Mouse (Mus musculus) midbrain, embryonic 13.5 days (tissue): ENCODE measurements around the gene Tstd3. TPM values are rescaled to one million over a fixed set of nuclear protein-coding genes. Genes with fewer than 3 reads are reported as not detected.

Source experiments
- ATAC-seq: fragments of 200-750 bp; cut with Nextera tagmentation; 2 replicates; pipeline ENCODE4 v1.8.0; 2017; ENCODE audit warnings: mild to moderate bottlenecking, moderate TSS enrichment, moderate library complexity
- H3K27ac ChIP-seq: fragments of 300-500 bp; sonication (generic); 2 replicates; pipeline ENCODE4 v1.5.1; 2015; ENCODE audit warnings: inconsistent platforms, mild to moderate bottlenecking, moderate library complexity
- H3K27me3 ChIP-seq: fragments of 300-500 bp; sonication (generic); 2 replicates; pipeline ENCODE4 v1.6.1; 2015; ENCODE audit warnings: mild to moderate bottlenecking, inconsistent platforms
- H3K36me3 ChIP-seq: fragments of 300-500 bp; sonication (generic); 2 replicates; pipeline ENCODE4 v1.6.1; 2015; ENCODE audit warnings: mild to moderate bottlenecking, inconsistent platforms
- H3K4me1 ChIP-seq: fragments of 300-500 bp; sonication (generic); replicated peaks from 2 replicates; pipeline ENCODE4 v1.6.1; 2015; ENCODE audit warnings: inconsistent platforms
- H3K4me2 ChIP-seq: fragments of 300-500 bp; sonication (generic); replicated peaks from 2 replicates; pipeline ENCODE4 v1.6.1; 2015; ENCODE audit warnings: moderate library complexity, mild to moderate bottlenecking, inconsistent platforms
- H3K4me3 ChIP-seq: fragments of 300-500 bp; sonication (generic); replicated peaks from 2 replicates; pipeline ENCODE4 v1.5.1; 2015; ENCODE audit warnings: mild to moderate bottlenecking, inconsistent platforms
- H3K9ac ChIP-seq: fragments of 300-500 bp; sonication (generic); replicated peaks from 2 replicates; pipeline ENCODE4 v1.6.1; 2015; ENCODE audit warnings: mild to moderate bottlenecking, inconsistent platforms
- H3K9me3 ChIP-seq: fragments of 300-500 bp; sonication (generic); 2 replicates; pipeline ENCODE4 v1.6.1; 2016; ENCODE audit warnings: mild to moderate bottlenecking, inconsistent platforms
- WGBS: fragments of 180-500 bp; shearing (Covaris S2); methylation state at CpG from one replicate; pipeline ENCODE4 v1.1.7; 2015; 5-methylcytosine and 5-hydroxymethylcytosine counted together
- polyA plus RNA-seq: library from polyadenylated mRNA; unstranded; fragments of >200 nt; fragmentation: Nextera tagmentation; extraction: Ambion mirVana; gene quantifications from 2 replicates; pipeline ENCODE4 v1.2.1, GENCODE M21; 2015

The Tstd3 gene
- polyA plus RNA-seq, 1 experiment from 2014 or later = 28.5 TPM

- no peak overlapping the region for H3K27ac ChIP-seq
- peaks cover 41% of the 10 kb centered on the region for H3K36me3 ChIP-seq
- no peaks in the 10 kb centered on the region for H3K4me1 ChIP-seq
- 98% methylated on average over 4 of the region's 4 CpGs for WGBS
- H3K9ac ChIP-seq = no peak overlapping the region
- no peak overlapping the region for H3K4me2 ChIP-seq
- no peaks in the 10 kb centered on the region for H3K9me3 ChIP-seq
- no peaks in the 10 kb centered on the region for H3K27me3 ChIP-seq
- H3K4me3 ChIP-seq = no peak overlapping the region
- ATAC-seq = peak; percentile 34; the same call in 1 of the 2 replicates
These were observed 27.8 kb downstream of the Tstd3 start for GRCm38 (mm10) chr4:21739169-21739568.

DNA sequence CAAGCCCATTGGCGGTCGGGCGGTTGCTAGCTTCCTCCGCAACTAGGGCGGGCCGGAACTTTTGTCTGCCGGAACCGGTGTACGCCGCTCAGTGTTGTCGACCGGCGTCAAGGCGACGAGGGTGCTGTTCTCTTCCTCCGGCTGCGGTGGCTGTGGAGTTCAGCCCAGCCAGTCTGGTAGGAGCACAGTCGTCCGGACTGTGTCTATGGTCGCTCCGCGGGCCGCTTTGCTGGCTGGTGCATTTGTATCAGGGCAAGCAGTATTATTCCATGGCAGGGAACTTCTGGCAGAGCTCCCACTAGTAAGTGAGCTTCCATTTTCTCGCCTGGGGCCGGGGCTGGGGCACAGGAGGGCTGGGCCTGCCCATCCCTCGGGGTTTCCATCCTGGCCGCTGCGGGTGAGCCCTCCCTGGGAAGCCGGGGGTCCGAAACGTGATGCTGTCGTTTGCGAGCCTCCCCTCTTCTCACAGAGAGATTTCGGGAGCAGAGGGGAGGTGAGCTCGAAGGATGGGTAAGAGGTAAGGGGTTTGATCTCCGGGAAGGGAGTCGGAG is 39.3 kb downstream of the Tstd3 start, which contains the start of gene Ccnc:
Gene Ccnc (plus strand): TSS at position 87 of the 551 bp plus-strand sequence.
- Histone ChIP-seq H3K4me1 (peaks cover 15% of the 10 kb centered on the region), H3K27me3 (no peaks in the 10 kb centered on the region), H3K4me2 (peak within 1 kb of the TSS; percentile 77), H3K9me3 (no peaks in the 10 kb centered on the region), H3K36me3 (peaks cover under 1% of the 10 kb centered on the region), H3K9ac (peak within 1 kb of the TSS; percentile 88), H3K4me3 (peak within 1 kb of the TSS; percentile 90), H3K27ac (peak within 1 kb of the TSS; percentile 89)
- WGBS = under 1% methylated on average over 37 of the region's 37 CpGs
- peak; percentile 99 for ATAC-seq

GRCm38 (mm10) chr4:21726912-21727614 is 39.9 kb downstream of the Tstd3 start:
- peak overlapping the region; percentile 88 for H3K9ac ChIP-seq
- peak overlapping the region; percentile 90 for H3K4me3 ChIP-seq
- peak overlapping the region; percentile 77 for H3K4me2 ChIP-seq
- no peaks in the 10 kb centered on the region for H3K36me3 ChIP-seq
- peaks cover 15% of the 10 kb centered on the region for H3K4me1 ChIP-seq
- WGBS = 2% methylated on average over 22 of the region's 22 CpGs
- ATAC-seq = peak; percentile 49
- H3K27me3 ChIP-seq = no peaks in the 10 kb centered on the region
- no peaks in the 10 kb centered on the region for H3K9me3 ChIP-seq
- H3K27ac ChIP-seq = peak overlapping the region; percentile 89

- Histone ChIP-seq H3K4me1 (no peaks in the 10 kb centered on the region), H3K36me3 (no peaks in the 10 kb centered on the region), H3K9ac (no peak overlapping the region), H3K27me3 (0 out of 2 replicates have a peak, but pooled peaks cover 2% of the 10 kb centered on the region), H3K4me3 (no peak overlapping the region), H3K9me3 (no peaks in the 10 kb centered on the region), H3K27ac (no peak overlapping the region), H3K4me2 (no peak overlapping the region)
- 37% methylated on average over 7 of the region's 7 CpGs for WGBS
- no peak for ATAC-seq
These were observed 44.2 kb downstream of the Tstd3 start for GRCm38 (mm10) chr4:21722752-21723334.

DNA sequence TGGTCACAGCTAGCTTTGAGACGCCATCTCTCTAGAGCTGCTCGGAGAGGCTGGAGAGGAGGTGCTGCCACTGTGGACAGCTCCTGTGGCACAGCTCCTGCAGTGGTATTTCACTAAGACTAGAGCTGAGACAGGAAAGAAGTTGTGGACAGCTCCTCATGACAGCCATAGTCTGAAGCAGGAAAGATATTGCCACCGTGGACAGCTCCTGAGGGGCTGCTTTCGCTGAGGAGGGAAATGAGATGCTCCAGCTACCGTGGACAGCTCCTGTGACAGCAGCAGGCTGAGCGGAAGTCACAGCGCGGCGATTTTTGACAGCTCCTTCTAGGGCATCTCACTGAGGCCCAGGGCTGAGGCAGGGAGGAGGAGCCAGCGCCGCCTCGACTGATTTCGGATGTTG is 54.9 kb downstream of the Tstd3 start:
- peak overlapping the region; percentile 55 for H3K9ac ChIP-seq

More for the DNA sequence above, 54.9 kb downstream of the Tstd3 start:
- Histone ChIP-seq H3K4me3 (peak overlapping the region; percentile 25), H3K4me1 (peaks cover 6% of the 10 kb centered on the region), H3K9me3 (no peaks in the 10 kb centered on the region), H3K27ac (no peak overlapping the region), H3K4me2 (peak overlapping the region; percentile 49), H3K36me3 (no peaks in the 10 kb centered on the region), H3K27me3 (peaks cover 21% of the 10 kb centered on the region)
- WGBS = 6% methylated on average over 13 of the region's 13 CpGs
- peak; percentile 81 for ATAC-seq

Other genes with a start within 250 kb of the Tstd3 start
- gene Prdm13, start 81.2 kb downstream of the Tstd3 start, polyA plus RNA-seq = 0.28 and 0.45 TPM in 2 replicates
- gene Ccnc, start 39.5 kb downstream of the Tstd3 start, polyA plus RNA-seq = 65.7 and 75.0 TPM in 2 replicates
- gene Usp45, start 56 bp downstream of the Tstd3 start, polyA plus RNA-seq = 7.5 and 7.8 TPM in 2 replicates
- gene Pnisr, start 80.4 kb upstream of the Tstd3 start, polyA plus RNA-seq = 216 and 226 TPM in 2 replicates
- gene Coq3, start 112.5 kb upstream of the Tstd3 start, polyA plus RNA-seq = 11.1 and 11.8 TPM in 2 replicates
- 19.8 and 21.6 TPM in 2 replicates for gene Faxc, start 164.1 kb upstream of the Tstd3 start, polyA plus RNA-seq